Mouse (Mus musculus) spleen, adult 2 months (tissue): ENCODE results near the gene Vps33a. TPM values are rescaled to one million over a fixed set of nuclear protein-coding genes. Genes with fewer than 3 reads are reported as not detected.
"Not testable (repeated sequence)": the region's sequence is repeated elsewhere in the genome, so short reads cannot be mapped to it uniquely, and the experiment has no call there.

Source experiments
- DNase-seq, 2 experiments: peaks; one replicate each; pipeline versions ENCODE4 v3.0.0 to v3.0.0-alpha.2; 2012 to 2021; ENCODE audit warnings: low spot score in 2 of 2, low read depth in 1 of 2
- H3K27ac ChIP-seq: fragments of 200-500 bp; 2 replicates; pipeline ENCODE4 v1.5.1; 2012; ENCODE audit warnings: low read length, inconsistent platforms; ENCODE audit not compliant: insufficient read depth
- H3K27me3 ChIP-seq: fragments of 200-500 bp; 2 replicates; pipeline ENCODE4 v1.6.1; 2012; ENCODE audit warnings: mild to moderate bottlenecking, moderate library complexity, low read length, inconsistent platforms; ENCODE audit not compliant: control insufficient read depth, insufficient read depth
- H3K36me3 ChIP-seq: fragments of 200-500 bp; 2 replicates; pipeline ENCODE4 v1.6.1; 2012; ENCODE audit warnings: mild to moderate bottlenecking, low read length, inconsistent platforms; ENCODE audit not compliant: control insufficient read depth, insufficient read depth
- H3K4me1 ChIP-seq: fragments of 200-500 bp; 2 replicates; pipeline ENCODE4 v1.6.1; 2011; ENCODE audit warnings: inconsistent platforms; ENCODE audit not compliant: control insufficient read depth, insufficient read depth, insufficient read length
- H3K4me3 ChIP-seq: fragments of 200-500 bp; 2 replicates; pipeline ENCODE4 v1.5.1; 2011; ENCODE audit warnings: mild to moderate bottlenecking, inconsistent platforms; ENCODE audit not compliant: insufficient read depth, insufficient read length; ENCODE audit errors: extremely low read depth
- CTCF ChIP-seq: fragments of 200-500 bp; IDR thresholded peaks from 2 replicates; pipeline ENCODE4 v1.5.1; 2011; ENCODE audit warnings: mild to moderate bottlenecking, inconsistent platforms; ENCODE audit not compliant: insufficient read depth, insufficient read length, insufficient replicate concordance; ENCODE audit errors: extremely low read depth
- POLR2A ChIP-seq: fragments of 200-500 bp; IDR thresholded peaks from 2 replicates; pipeline ENCODE4 v1.6.1; 2011; ENCODE audit warnings: low read depth, low read length, inconsistent platforms
- WGBS: fragments of 180-500 bp; shearing (Covaris S2); methylation state at CpG from one replicate; pipeline ENCODE4 v1.1.7; 2018; 5-methylcytosine and 5-hydroxymethylcytosine counted together
- polyA plus RNA-seq: library from polyadenylated mRNA; depleted of rRNA; stranded (reverse); fragments of >200 nt; gene quantifications from 2 replicates; pipeline ENCODE4 v1.2.3, GENCODE M21; 2012

The Vps33a gene
- polyA plus RNA-seq, 1 experiment = 12.2 TPM

GRCm38 (mm10) chr5:123514871-123515270 is 58.0 kb downstream of the Vps33a start:
- TF ChIP-seq CTCF (no peak), POLR2A (no peak)

GRCm38 (mm10) chr5:123512102-123512501 is 60.7 kb downstream of the Vps33a start:
- no peak overlapping the region for H3K27ac ChIP-seq
- H3K36me3 ChIP-seq = peaks cover 3% of the 10 kb centered on the region
- no peak for DNase-seq
- H3K4me3 ChIP-seq = no peak overlapping the region
- TF ChIP-seq POLR2A (no peak), CTCF (no peak)
- WGBS = 84% methylated on average over 3 of the region's 3 CpGs
- H3K27me3 ChIP-seq = peaks cover 6% of the 10 kb centered on the region
- H3K4me1 ChIP-seq = peaks cover 6% of the 10 kb centered on the region; the same call in 1 of the 2 replicates

More at GRCm38 (mm10) chr5:123514871-123515270, 58.0 kb downstream of the Vps33a start:
- no peak for DNase-seq
- peaks cover 8% of the 10 kb centered on the region for H3K36me3 ChIP-seq
- no peaks in the 10 kb centered on the region for H3K4me1 ChIP-seq
- no peak overlapping the region for H3K27ac ChIP-seq
- WGBS = 94% methylated on average over 5 of the region's 5 CpGs
- no peak overlapping the region for H3K4me3 ChIP-seq
- H3K27me3 ChIP-seq = no peaks in the 10 kb centered on the region

- not testable (repeated sequence) for DNase-seq, H3K4me1 ChIP-seq, H3K4me3 ChIP-seq, H3K27ac ChIP-seq, H3K27me3 ChIP-seq, H3K36me3 ChIP-seq
- WGBS = 77% methylated on average over 3 of the region's 3 CpGs
Measured at GRCm38 (mm10) chr5:123511426-123511825, 61.4 kb downstream of the Vps33a start.

- TF ChIP-seq CTCF (no peak), POLR2A (no peak)
- H3K4me1 ChIP-seq = peaks cover 6% of the 10 kb centered on the region; the same call in 1 of the 2 replicates
- H3K27me3 ChIP-seq = peaks cover 6% of the 10 kb centered on the region
- no peak within 1 kb of the TSS for H3K27ac ChIP-seq
- H3K36me3 ChIP-seq = no peaks in the 10 kb centered on the region; the same call in 1 of the 2 replicates
- WGBS = 84% methylated on average over 5 of the region's 5 CpGs
- no peak within 1 kb of the TSS for H3K4me3 ChIP-seq
- no peak for DNase-seq
Measured at GRCm38 (mm10) chr5:123510160-123510559, 62.7 kb downstream of the Vps33a start, which contains the start of gene B3gnt4. TSS of gene B3gnt4 (plus strand) at chr5:123510460.

GRCm38 (mm10) chr5:123508921-123509320 is 63.9 kb downstream of the Vps33a start:
- peaks cover 6% of the 10 kb centered on the region for H3K27me3 ChIP-seq
- DNase-seq = no peak
- no peak overlapping the region for H3K27ac ChIP-seq
- TF ChIP-seq POLR2A (no peak), CTCF (no peak)
- H3K4me3 ChIP-seq = peak overlapping the region; percentile 47; the same call in 1 of the 2 replicates
- peaks cover 6% of the 10 kb centered on the region; the same call in 1 of the 2 replicates for H3K4me1 ChIP-seq
- H3K36me3 ChIP-seq = no peaks in the 10 kb centered on the region; the same call in 1 of the 2 replicates
- WGBS = 19% methylated on average over 12 of the region's 12 CpGs

GRCm38 (mm10) chr5:123507936-123508723 is 64.7 kb downstream of the Vps33a start:
- peaks cover 6% of the 10 kb centered on the region; the same call in 1 of the 2 replicates for H3K4me1 ChIP-seq
- DNase-seq = peak; percentile 32 to 46
- H3K36me3 ChIP-seq = no peaks in the 10 kb centered on the region; the same call in 1 of the 2 replicates
- 2% methylated on average over 59 of the region's 59 CpGs for WGBS
- TF ChIP-seq POLR2A (no peak), CTCF (no peak)
- no peak overlapping the region for H3K27ac ChIP-seq
- H3K27me3 ChIP-seq = peaks cover 6% of the 10 kb centered on the region
- H3K4me3 ChIP-seq = peak overlapping the region; percentile 47; the same call in 1 of the 2 replicates

GRCm38 (mm10) chr5:123501973-123502372 is 70.9 kb downstream of the Vps33a start:
- DNase-seq = no peak
- no peaks in the 10 kb centered on the region for H3K27me3 ChIP-seq
- H3K4me1 ChIP-seq = peaks cover 4% of the 10 kb centered on the region; the same call in 1 of the 2 replicates
- WGBS = 32% methylated on average over 4 of the region's 4 CpGs
- no peak overlapping the region for H3K27ac ChIP-seq
- no peak overlapping the region for H3K4me3 ChIP-seq
- TF ChIP-seq CTCF (no peak), POLR2A (no peak)
- H3K36me3 ChIP-seq = no peaks in the 10 kb centered on the region
